Mouse (Mus musculus): ENCODE results near the gene Lexm.

DNA sequence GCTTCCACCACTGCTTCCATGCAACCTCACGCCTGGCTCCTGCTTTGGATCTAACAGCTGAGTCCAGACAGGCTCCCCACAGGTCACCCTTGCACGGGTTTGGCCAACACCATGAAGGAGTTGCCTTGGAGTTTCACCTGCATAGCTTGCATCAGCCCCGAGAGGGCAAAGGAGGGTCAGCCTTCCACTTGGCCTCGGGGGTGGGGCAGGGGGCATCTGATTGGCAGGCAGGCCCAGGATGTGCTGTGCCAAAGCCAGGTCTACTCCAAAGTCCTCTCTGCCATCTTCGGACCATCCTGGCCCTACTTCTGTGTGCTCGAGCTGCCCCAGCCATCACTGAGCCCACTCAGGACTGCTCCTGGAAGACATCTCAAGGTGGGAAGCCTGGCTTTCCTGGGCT, 30.0 kb downstream of the Lexm start:
- TF ChIP-seq CTCF (conservative IDR thresholded peaks at IDR 0.05; ENCODE audit: insufficient read depth, insufficient read length, low read depth, low read length) = 0 out of 2 replicates have a peak, but pooled peaks have one; percentile 8
- no peak for TF ChIP-seq POLR2A (IDR thresholded peaks at IDR 0.05; ENCODE audit: low read depth, low read length)
